Mouse (Mus musculus) cerebellum, postnatal 36 days (tissue): ENCODE data around the gene Cops2.

ENCODE experiments used
- DNase-seq, 2 experiments: peaks; one replicate each; pipeline ENCODE4 v3.0.0; 2021 to 2022; ENCODE audit warnings: mixed read lengths in 2 of 2

Gene Cops2

DNA sequence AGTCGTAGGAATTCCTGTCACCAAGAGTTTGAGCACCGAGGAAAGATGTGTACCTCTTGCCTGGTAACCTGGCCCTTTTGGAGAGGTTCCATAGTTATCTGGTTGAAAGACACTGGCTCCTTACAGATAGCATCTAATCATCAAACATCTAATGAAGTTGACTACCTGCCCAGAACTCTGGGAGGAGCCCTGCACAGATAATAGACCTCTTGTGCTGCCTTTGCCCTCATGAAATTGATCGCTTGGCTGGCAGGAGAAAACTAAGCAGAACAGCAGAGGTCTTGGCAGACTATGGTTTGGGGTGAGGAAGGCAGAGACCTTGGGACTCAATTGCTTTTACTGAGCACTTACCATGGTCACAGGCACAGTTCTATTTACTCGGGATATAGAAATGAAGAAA, 38.5 kb downstream of the Cops2 start:
- DNase-seq = no peak

GRCm38 (mm10) chr2:125813972-125814595, 44.9 kb downstream of the Cops2 start:
- no peak for DNase-seq

- no peak for DNase-seq
Observed at GRCm38 (mm10) chr2:125811332-125811731, 47.6 kb downstream of the Cops2 start.

- DNase-seq = no peak
Observed at GRCm38 (mm10) chr2:125809551-125809950, 49.4 kb downstream of the Cops2 start.

DNA sequence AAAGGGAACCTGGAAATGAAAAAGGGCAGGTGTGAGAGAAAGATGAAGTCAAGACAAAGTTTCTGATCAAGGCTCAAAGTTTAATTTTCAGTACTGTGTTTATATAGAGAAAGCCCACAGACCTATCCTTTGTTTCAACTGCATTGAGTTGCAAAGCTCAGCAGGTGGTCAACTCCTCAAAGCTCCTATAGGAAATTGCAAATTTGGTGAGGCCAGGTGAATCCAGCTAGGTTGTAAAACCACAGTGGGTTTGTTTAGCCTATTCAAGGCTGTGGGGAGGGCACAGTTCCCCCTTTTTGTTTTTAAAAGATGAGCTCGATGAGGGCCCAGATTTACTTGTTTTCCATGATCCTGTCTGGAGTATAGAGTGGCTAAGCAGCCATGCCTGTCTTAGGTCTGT, 53.1 kb downstream of the Cops2 start:
- DNase-seq = no peak

- DNase-seq = no peak
Observed at GRCm38 (mm10) chr2:125801947-125802346, 57.0 kb downstream of the Cops2 start.

DNA sequence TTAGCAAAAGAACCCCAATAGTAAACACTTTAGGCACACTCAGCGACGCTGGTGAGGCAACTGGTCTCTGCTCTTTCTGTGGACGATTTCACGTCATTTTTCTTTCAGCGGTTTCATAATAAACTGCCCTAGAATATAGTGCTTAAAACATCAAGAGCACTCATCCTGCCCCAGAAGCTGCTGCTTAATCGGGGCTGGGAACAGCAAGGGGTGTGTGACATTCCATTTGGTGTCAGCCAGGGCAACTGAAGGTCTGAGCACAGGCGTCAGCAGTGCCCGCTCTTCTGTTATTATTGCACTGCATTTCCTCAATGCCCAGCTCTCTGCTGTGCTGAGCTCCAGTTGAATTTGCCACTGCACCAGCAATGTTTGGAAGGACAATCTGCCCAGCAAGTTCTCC, 57.9 kb downstream of the Cops2 start:
- DNase-seq = no peak

DNA sequence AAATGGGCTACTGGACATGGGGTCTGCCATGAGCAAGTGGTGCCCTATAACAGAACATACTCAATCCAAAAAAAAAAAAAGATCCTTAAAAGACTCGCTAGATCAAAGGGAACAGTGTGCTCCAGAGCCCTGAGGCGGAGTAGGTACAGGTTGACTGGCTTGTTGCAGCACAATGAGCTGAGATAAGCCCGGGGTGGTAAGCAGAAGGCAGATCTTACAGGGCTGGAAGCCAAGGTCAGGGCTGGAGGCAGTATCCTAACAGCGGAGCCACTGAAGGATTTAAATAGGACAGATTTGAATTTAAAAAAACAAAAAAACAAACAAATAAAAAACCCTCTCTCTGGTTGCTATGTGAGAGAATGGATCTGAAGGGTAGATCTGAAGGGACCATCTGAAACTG, 58.5 kb downstream of the Cops2 start:
- peak; percentile 8 to 14 for DNase-seq

DNA sequence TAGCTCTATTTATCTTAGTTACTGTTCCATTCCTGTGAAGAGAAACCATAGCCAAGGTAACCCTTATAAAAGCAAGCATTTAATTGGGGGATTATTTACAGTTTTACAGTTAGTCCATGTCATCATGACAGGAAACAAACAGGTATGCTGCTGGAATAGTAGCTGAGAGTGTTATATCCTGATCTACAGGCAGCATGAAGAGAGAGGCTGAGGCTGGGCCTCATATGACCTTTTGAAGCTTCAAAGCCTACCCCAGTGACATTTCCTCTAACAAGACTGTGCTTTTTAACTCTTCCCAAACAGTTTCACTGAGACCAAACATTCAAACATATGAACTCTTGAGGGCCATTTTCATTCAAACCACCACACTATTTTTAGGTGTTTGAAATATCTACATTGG, 61.1 kb downstream of the Cops2 start:
- DNase-seq = no peak

GRCm38 (mm10) chr2:125795118-125795517, 63.8 kb downstream of the Cops2 start:
- no peak for DNase-seq

GRCm38 (mm10) chr2:125794166-125794565, 64.8 kb downstream of the Cops2 start:
- DNase-seq = no peak

DNA sequence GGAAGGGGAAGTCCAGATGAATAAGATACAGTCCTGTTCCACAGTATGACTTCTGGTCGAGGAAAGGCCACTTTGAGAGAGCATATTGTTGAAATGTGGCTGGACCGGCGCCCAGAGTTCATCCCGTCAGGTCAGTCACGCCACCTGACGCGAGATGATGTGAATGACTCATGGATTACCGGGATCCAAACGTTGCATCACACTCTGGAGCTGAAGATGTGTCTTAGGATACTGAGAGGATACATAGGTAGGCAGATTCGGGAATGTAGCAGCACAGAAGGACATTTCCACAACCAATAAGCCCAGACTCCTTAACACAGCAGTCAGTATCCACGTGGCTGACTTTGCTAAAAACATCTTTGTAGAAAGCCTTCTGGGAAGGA, 66.1 kb downstream of the Cops2 start:
- peak in 1 of 2 experiments; percentile 11 for DNase-seq

DNA sequence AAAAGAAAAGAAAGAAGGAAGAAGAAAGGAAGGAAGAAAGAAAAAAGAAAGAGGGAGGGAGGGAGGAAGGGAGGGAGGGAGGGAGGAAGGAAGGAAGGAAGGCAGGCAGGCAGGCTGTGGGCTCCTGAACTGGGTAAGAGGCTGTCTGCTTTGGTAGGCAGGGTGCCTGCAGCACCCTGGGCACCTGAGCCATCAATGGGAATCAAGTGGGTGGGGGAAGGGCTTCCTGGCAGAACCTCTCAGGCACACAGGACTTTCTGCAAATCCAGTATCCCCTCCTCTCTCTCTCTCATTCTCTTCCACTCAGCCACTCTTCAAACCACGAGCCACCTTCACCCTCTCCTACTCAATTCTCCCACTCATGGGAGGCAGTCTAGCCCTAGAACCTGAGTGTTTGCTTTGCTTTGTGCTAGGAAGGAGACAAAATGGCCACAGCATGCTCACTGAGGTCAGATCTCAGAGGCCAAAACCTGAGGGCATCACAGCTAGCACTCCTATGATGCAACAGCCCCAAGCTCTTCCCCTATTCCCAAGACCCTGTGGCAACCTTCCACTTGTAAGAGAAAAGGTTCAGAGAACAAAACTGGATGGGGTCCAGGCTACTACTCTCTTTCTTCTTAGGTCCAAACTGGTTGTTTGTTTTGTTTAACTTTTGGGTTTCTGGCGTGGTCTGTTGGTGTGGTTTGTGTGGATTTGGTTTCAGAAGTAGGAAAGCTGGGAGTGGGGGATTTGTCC, 66.6 kb downstream of the Cops2 start:
- DNase-seq = no peak

DNA sequence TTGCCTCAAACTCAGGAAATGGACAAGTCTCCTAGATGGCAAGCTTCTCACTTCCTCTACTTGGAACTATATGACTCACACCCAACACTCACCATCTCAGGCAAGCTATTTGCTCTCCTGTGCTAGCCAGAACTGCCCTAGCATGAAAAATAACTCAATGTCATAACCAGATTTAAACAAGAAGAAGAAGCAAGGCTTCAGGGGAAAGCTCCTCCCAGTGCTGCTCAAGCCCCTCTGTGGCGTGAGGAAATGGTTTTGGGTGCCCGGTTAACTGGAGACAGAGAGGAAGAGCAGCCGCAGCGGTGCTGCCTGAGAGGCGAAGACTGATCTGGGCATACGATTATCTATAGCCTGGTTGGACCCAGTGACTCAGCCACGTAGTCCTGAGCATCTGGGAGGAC, 67.5 kb downstream of the Cops2 start:
- DNase-seq = no peak

DNA sequence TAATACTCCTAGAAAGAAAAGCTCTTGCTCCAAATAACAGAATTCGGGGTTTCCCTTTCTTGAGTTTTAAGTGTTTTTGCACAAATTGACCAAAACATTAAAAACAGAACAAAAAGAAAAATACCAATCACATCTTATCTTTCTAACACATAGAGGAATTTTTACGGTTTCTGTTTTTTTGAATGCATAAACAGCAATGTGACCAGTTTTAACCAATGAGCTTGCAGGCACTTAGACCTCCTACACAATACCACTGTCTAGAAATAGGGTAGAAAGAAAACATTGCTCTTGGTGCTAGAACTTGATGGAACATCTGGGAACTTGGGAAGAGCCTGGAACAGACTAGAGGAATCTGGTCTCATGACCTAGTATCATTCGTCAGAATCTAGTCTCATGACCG, 68.7 kb downstream of the Cops2 start:
- no peak for DNase-seq

DNA sequence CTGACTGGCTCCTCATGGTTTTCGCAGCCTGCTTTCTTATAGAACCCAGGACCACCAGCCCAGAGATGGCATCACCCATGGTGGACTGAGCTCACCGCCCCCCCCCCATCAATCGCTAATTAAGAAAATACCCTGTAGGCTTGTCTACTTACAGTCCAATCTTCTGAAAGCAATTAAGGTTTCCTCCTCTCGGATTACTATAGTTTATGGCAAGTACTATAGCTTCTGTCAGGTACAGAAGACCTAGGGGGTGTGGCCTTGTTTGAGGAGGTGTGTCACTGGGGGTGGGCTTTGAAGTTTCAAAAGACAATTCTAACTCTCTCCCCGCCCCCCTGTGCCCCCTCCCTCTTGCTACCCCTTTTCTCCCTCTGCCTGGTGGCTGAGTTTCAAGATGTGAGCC, 69.7 kb downstream of the Cops2 start:
- no peak for DNase-seq

DNA sequence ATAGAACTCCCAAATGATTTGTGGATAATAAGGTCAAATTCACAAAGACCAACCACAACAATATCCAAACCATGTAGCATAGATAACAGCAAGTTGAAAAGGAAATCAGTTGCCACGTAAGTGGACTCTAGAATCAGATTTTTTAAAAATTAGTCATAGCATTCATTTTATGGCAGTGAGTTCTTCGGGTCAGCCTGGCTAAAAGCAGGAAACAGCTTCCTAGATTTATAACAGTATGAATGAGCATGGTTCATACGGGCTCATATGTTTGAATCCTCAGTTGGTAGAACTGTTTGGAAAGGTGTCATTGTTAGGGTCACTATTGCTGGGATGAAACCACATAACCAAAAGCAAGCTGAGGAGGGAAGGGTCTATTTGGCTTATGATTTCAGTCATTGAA, 70.2 kb downstream of the Cops2 start:
- no peak for DNase-seq

- DNase-seq = no peak
Observed at GRCm38 (mm10) chr2:125788351-125788750, 70.6 kb downstream of the Cops2 start.

DNA sequence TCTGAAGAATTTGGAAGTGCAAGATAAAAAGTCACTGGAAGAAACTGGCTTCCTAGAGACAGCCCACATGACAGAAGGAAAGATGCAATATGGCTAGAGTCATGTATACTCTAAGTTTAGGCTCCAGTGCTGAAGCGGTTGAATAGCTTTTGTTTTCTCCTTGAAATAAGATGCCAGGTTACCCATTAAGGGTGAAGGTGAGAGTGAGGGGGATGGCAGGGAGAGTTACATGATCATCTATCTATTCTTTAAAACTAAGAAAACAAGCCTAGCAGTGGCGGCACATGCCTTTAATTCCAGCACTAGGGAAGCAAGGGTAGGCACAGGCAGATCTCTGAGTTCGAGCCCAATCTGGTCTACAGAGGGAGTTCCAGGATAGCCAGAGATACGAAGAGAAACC, 73.9 kb downstream of the Cops2 start:
- no peak for DNase-seq

DNA sequence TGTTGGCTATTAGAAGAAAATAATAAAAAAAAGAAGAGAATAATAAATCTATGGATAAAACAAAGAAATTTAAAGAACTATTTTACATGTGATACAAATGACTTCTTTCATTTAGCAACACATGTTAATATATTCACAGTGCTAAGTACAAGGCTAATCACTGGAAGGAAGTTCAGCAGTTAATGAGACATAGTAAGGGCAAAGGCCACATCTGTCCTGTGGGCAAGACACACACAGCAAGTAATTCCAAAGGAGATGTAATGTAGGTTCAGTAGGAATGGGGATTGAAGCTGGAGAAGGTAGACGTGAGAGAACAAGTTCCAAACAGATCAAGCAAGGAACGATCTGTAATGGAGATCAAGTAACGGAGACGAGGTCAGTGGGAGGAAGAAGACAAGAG, 74.5 kb downstream of the Cops2 start:
- DNase-seq = no peak

GRCm38 (mm10) chr2:125783868-125784267, 75.1 kb downstream of the Cops2 start:
- no peak for DNase-seq

- peak; percentile 97 for DNase-seq
Observed at GRCm38 (mm10) chr2:125782719-125783109, 76.2 kb downstream of the Cops2 start, which contains the start of gene Secisbp2l. Gene Secisbp2l (minus strand): TSS chr2:125782870.

GRCm38 (mm10) chr2:125781978-125782718, 76.8 kb downstream of the Cops2 start:
- DNase-seq = no peak

DNA sequence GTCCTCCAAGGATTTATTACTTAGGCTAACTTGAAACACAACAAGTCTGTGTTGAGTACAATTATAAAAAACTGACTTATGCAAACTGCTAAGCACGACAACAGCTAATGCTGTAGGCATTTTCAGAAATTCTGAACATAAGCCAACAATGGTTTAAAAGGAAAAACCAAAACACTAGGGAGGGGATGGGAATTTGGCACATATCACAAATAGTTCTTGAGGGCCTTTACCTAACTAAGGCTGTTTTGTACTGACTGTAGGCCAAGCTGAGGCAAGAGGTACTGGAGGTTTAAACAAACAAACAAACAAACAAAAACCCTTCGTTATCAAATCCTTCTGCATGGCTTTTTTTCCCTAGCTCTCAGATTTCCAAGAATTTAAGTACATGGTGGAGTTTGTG, 77.9 kb downstream of the Cops2 start:
- DNase-seq = no peak
